Mouse (Mus musculus): ENCODE results near the gene Dll4. TPM values are rescaled to one million over a fixed set of nuclear protein-coding genes. Genes with fewer than 3 reads are reported as not detected.

Gene Dll4
- polyA plus RNA-seq (2017; shearing (Covaris generic)): not detected

DNA sequence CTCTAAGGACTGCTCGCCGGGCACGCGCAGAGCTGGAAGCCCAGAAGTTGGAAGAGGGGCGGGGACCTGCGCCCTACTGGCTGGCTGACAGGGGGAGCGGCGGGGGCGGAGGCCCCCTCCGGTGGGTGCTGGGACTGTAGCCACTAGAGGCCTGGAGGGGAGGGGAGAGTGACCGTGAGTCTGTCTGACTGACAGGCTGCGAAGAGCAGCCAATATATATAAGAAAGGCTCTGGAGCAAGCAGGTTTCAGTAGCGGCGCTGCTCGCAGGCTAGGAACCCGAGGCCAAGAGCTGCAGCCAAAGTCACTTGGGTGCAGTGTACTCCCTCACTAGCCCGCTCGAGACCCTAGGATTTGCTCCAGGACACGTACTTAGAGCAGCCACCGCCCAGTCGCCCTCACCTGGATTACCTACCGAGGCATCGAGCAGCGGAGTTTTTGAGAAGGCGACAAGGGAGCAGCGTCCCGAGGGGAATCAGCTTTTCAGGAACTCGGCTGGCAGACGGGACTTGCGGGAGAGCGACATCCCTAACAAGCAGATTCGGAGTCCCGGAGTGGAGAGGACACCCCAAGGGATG, at the start of gene Dll4:
Gene Dll4 (plus strand): TSS at position 217 of the 576 bp plus-strand sequence.

DNA sequence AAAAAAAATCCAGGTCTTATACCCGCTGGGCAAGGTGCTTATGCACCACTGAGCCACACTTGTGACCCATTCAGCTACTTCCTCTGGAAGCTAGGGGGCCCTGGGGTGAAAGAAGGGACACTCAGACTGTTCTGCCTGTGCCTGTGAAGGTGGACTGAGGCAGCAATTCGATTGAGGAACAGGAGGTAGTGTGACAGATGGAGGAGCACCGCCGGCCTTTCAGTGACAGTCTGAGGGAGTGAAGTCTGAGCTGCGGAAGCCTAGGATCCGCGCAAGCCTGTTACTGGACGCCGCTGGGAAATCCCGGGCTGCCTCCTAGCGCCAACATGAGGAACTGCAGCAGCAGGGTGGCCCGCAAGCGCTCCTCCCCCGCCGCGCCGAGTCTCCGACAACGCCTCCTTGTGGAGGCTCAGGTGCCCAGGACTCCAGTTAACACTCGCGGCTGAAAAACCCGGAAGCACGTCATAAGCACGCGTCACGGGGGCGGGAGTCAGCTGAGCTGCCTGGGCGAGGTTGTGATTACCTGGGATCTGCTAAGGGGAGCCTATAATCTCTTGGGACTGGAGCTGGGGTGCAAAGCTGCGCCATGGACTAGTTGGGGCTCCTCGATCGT, 37.2 kb upstream of the Dll4 start, which contains the start of gene Vps18:
Gene Vps18 (plus strand): TSS at position 471 of the 613 bp plus-strand sequence.

DNA sequence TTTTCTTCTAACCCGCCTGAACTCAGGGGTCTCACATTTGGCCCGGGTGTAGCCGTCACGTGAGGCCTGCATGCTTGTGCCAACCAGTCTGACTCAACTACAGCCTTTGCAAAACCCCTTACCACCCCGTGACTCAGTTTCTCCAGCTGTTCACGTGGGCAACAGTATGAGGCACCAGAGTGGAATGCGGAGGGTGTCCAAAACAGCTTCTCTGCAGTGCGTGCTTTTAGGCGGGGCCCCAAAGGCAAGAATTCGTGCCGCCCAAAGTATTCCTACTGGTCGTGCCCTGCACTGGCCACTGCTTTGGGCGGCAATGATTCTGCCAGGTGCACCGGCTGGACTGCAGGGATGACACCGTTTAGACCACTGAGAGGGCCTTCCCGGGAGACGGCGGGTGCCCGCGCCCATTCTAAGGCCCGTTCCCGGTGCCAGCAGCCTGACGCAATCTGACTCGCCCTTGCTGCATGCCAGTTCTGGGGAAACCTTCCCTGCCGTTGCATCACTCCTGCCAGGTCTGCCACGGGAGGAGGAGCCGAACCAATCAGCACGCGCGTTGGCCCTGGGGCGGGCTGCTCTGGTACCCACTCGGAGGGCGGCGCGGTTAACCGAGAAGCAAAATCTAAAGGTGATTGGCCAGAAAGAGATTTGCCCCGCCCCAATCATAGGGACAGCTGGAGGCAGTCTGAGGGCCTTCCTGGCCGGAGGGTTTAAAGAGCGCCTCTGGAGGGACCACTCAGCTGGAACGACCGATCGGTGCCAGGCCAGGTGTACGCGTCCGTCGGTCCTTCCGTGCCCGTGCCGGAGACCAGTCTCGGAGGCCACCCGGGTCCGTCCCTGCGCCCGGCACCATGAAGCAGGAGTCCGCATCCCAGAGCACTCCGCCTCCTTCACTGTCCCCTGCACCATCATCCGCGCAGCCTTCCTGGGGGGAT, 25.2 kb downstream of the Dll4 start, which contains the start of gene Chac1:
Gene Chac1 (plus strand): TSS at position 675 of the 932 bp plus-strand sequence.

Other genes starting within 250 kb of the Dll4 start
- 4.6 TPM for gene Rad51, start 213.0 kb upstream of the Dll4 start, polyA plus RNA-seq (2017; shearing (Covaris generic))
- 28.5 TPM for gene Rmdn3, start 168.8 kb upstream of the Dll4 start, polyA plus RNA-seq (2017; shearing (Covaris generic))
- not detected for gene Gchfr, start 158.0 kb upstream of the Dll4 start, polyA plus RNA-seq (2017; shearing (Covaris generic))
- 0.43 TPM for gene Gm14137, start 151.3 kb upstream of the Dll4 start, polyA plus RNA-seq (2017; shearing (Covaris generic))
- gene Zfyve19, start 117.2 kb upstream of the Dll4 start, polyA plus RNA-seq (2017; shearing (Covaris generic)): 52.5 TPM
- 21.4 TPM for gene Dnajc17, start 117.0 kb upstream of the Dll4 start, polyA plus RNA-seq (2017; shearing (Covaris generic))
- gene Ppp1r14d, start 95.9 kb upstream of the Dll4 start, polyA plus RNA-seq (2017; shearing (Covaris generic)): not detected
- gene Spint1, start 88.4 kb upstream of the Dll4 start, polyA plus RNA-seq (2017; shearing (Covaris generic)): 0.29 TPM
- gene Rhov, start 54.5 kb upstream of the Dll4 start, polyA plus RNA-seq (2017; shearing (Covaris generic)): 0.20 TPM
- 13.7 TPM for gene Vps18, start 37.0 kb upstream of the Dll4 start, polyA plus RNA-seq (2017; shearing (Covaris generic))
- gene Chac1, start 25.4 kb downstream of the Dll4 start, polyA plus RNA-seq (2017; shearing (Covaris generic)): not detected
- 5.5 TPM for gene Ino80, start 151.9 kb downstream of the Dll4 start, polyA plus RNA-seq (2017; shearing (Covaris generic))
- gene Exd1, start 221.8 kb downstream of the Dll4 start, polyA plus RNA-seq (2017; shearing (Covaris generic)): 0.25 TPM
- gene Chp1, start 221.9 kb downstream of the Dll4 start, polyA plus RNA-seq (2017; shearing (Covaris generic)): 68.0 TPM